Mouse (Mus musculus): ENCODE results near the gene Prpf6.

- TF ChIP-seq POLR2AphosphoS2 (IDR thresholded peaks at IDR 0.05; ENCODE audit: low read depth, low read length) (no peak), CHD2 (IDR thresholded peaks at IDR 0.05; ENCODE audit: low read length) (peak; percentile 22; the same call in 1 of the 2 replicates), POLR2A (IDR thresholded peaks at IDR 0.05; ENCODE audit: low read depth, low read length) (peak; percentile 84), CTCF (conservative IDR thresholded peaks at IDR 0.05 in 1 of 2, IDR thresholded peaks at IDR 0.05 in 1 of 2; ENCODE audit: low read depth in 2 of 2, low read length in 2 of 2) (peak in 1 of 2 experiments; percentile 45; a peak in 2 of 4 replicates), IRF4 (IDR thresholded peaks at IDR 0.05; ENCODE audit: low read depth, low read length) (peak; percentile 36; the same call in 1 of the 2 replicates)
Observed at GRCm38 (mm10) chr2:181679951-181680715, 88.5 kb downstream of the Prpf6 start, which contains the start of gene Tcea2.
